Mouse (Mus musculus): ENCODE data around the gene Rbm43. TPM values are rescaled to one million over a fixed set of nuclear protein-coding genes. Genes with fewer than 3 reads are reported as not detected.
"Not testable (repeated sequence)": the region's sequence is repeated elsewhere in the genome, so short reads cannot be mapped to it uniquely, and the experiment has no call there.

Rbm43 gene
- polyA plus RNA-seq, 1 experiment from 2014 or later, result 6.7 TPM

DNA sequence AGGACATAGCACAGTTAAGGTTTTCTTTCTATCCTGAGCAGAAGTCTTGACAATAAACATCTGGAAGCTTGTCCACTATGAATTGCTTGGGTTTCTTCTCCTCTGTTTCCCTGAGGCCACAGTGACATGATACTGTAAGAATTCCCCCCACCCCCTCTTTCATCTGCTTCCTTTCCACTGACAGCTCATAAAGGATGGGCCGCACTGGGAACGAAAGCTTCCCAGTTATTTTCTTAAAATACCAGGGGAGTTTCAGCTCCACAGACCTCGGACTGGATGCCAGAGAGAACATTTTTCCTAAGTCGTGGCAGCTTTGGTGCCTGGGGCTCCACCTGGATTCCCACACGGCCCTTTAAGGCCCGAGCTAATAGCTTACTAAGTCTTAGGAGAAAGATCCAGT is 22.2 kb downstream of the Rbm43 start:
- ATAC-seq (ENCODE audit: low FRiP score), result no peak
- Histone ChIP-seq H3K4me1 (no peaks in the 10 kb centered on the region), H3K27ac (replicated peaks) (no peak overlapping the region), H3K9me3 (replicated peaks) (no peaks in the 10 kb centered on the region), H3K36me3 (no peaks in the 10 kb centered on the region), H3K4me3 (replicated peaks) (no peak overlapping the region), H3K27me3 (replicated peaks) (no peaks in the 10 kb centered on the region), H3K9ac (replicated peaks) (no peak overlapping the region), H3K4me2 (no peak overlapping the region)
- 53% methylated on average over 6 of the region's 6 CpGs for WGBS

DNA sequence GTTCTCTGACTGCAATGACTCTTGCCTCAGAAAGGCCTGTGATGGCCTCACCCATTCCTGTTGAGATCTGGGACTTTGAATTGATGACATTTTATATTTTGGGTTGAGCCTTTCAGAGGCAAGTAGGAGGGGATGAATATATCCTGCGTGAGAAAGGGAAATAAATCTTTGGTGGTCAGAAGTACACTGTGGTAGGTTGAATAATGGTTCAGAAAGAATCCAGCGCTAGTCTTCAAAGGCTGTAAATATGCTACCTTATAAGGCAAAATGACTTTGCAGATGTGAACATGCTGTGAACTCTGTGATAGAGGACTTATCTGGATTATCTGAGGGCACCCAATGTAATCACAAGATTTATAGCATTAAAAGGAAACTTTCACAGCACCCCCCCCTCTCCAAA is 23.1 kb downstream of the Rbm43 start:
- Histone ChIP-seq H3K4me1 (no peaks in the 10 kb centered on the region), H3K27ac (replicated peaks) (no peak overlapping the region), H3K36me3 (no peaks in the 10 kb centered on the region), H3K9ac (replicated peaks) (no peak overlapping the region), H3K4me2 (no peak overlapping the region), H3K4me3 (replicated peaks) (no peak overlapping the region), H3K9me3 (replicated peaks) (no peaks in the 10 kb centered on the region), H3K27me3 (replicated peaks) (no peaks in the 10 kb centered on the region)
- WGBS, result 80% methylated on average over 2 of the region's 2 CpGs
- no peak for ATAC-seq (ENCODE audit: low FRiP score)

DNA sequence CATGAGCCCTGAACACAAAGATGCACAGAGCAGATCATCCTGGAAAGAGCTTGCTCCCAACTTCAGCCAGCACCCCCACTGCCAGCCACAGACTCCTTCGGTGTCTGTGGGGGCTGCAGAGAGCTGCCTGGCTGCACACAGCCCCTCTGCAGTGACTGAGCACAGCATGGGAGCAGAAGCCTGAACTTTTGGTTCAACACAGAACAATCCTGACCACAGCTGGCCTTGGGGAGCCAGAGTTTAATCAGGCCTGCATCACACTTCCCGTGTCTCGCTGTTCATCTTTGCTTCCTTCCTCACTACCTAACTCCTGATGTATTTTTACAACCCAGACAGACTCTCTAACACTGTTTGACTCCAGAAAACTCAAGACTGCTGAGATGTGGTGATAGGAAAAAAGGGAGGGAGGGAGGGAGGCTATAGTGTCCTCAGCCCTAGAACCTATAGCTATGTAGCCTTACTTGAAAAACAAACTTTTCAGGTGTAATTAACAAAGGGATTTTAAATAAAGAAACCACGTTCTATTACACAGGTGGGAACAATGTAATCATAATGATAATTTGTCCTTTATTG is 27.3 kb downstream of the Rbm43 start:
- H3K27me3 ChIP-seq (replicated peaks), result no peaks in the 10 kb centered on the region
- no peak overlapping the region for H3K4me2 ChIP-seq
- ATAC-seq (ENCODE audit: low FRiP score), result no peak
- H3K9me3 ChIP-seq (replicated peaks), result no peaks in the 10 kb centered on the region
- no peaks in the 10 kb centered on the region for H3K36me3 ChIP-seq
- no peak overlapping the region for H3K4me3 ChIP-seq (replicated peaks)
- H3K27ac ChIP-seq (replicated peaks), result no peak overlapping the region
- H3K9ac ChIP-seq (replicated peaks), result no peak overlapping the region
- H3K4me1 ChIP-seq, result no peaks in the 10 kb centered on the region
- 74% methylated on average over 4 of the region's 4 CpGs for WGBS

DNA sequence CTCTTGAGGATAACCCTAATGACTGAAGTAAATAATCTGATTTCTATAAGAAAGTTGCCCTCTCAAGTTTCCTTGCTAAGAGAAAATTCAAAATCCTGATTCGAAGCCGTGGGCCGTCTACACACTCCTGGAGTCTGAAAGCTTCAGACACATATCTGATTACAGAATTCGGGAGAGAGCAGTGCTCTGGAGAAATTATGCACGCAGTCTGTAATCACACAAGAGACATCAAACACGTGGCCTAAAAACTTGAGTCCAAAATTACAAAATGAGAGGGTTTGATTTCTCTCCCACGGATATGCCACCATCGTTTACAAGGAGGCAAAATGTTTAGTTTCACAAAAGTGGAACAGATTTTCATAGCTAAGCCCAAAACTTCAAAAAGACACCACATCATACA is 29.3 kb downstream of the Rbm43 start:
- 86% methylated on average over 8 of the region's 8 CpGs for WGBS
- H3K4me2 ChIP-seq, result no peak overlapping the region
- ATAC-seq (ENCODE audit: low FRiP score), result no peak
- H3K27ac ChIP-seq (replicated peaks), result no peak overlapping the region
- no peak overlapping the region for H3K9ac ChIP-seq (replicated peaks)
- no peaks in the 10 kb centered on the region for H3K4me1 ChIP-seq
- no peak overlapping the region for H3K4me3 ChIP-seq (replicated peaks)
- no peaks in the 10 kb centered on the region for H3K27me3 ChIP-seq (replicated peaks)
- no peaks in the 10 kb centered on the region for H3K36me3 ChIP-seq
- no peaks in the 10 kb centered on the region for H3K9me3 ChIP-seq (replicated peaks)

DNA sequence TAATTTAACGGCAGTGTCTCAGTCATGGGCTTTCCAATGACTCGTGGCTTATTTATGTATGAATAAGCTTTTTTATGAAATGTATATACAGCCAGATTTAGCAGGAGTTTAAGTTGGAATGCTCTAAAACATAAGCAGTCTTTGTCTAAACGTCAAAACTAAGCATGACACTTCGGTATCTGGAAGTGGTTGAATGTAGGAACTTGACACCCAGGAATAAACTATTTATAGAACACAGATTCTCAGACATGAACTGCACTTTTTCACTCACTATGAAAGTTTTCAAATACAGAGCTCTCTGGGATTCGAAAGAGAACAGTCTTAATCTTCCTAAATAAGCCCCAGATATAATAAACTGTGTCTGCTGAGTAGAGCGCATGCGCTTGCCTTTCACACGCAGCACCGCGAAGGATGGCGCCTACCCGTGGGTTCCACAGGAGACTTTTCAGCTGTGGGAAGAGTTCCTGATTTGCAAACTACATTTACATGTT is 42.5 kb downstream of the Rbm43 start:
- H3K27ac ChIP-seq (replicated peaks), result no peak overlapping the region
- 89% methylated on average over 12 of the region's 12 CpGs for WGBS
- no peak overlapping the region for H3K4me2 ChIP-seq
- H3K9me3 ChIP-seq (replicated peaks), result no peaks in the 10 kb centered on the region
- no peak for ATAC-seq (ENCODE audit: low FRiP score)
- no peaks in the 10 kb centered on the region for H3K36me3 ChIP-seq
- no peaks in the 10 kb centered on the region for H3K27me3 ChIP-seq (replicated peaks)
- H3K9ac ChIP-seq (replicated peaks), result no peak overlapping the region
- no peak overlapping the region for H3K4me3 ChIP-seq (replicated peaks)
- H3K4me1 ChIP-seq, result no peaks in the 10 kb centered on the region

DNA sequence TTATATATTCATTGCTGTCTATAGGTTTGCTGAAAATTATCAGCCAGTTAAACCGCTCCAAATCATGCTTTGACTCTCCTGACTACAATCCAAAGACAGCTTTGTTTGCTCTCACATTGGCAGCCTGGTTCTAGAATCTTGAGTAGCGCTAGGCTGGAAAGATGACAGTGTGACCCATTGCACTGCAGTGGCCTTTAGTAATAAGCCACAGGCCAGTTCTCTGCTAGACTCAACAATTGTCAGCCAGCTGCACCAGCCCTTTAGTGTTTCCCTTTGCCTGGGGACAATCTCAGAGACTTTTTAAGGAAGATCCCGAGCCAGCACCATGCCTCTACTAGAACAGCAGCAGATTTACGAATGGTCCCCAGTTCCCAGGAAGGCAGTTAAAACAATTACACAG is 44.0 kb downstream of the Rbm43 start:
- H3K4me1 ChIP-seq, result no peaks in the 10 kb centered on the region
- 68% methylated on average over 4 of the region's 4 CpGs for WGBS

DNA sequence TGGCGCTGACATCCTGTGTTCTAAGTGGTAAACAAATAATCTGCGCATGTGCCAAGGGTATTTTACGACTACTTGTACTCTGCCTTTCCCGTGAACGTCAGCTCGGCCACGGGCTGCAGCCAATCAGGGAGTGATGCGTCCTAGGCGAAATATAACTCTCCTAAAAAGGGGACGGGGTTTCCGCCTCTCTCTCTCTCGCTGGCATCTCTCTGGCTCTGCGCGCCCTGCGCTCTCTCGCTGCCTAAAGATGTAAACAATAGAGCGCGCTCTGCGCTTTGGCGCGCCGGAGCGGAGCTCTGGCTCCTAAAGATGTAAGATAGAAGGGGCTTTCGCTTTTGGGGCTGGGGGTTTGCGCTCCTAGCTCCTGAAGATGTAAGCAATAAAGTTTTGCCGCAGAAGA is 44.8 kb downstream of the Rbm43 start:
- WGBS, result 99% methylated on average over 15 of the region's 26 CpGs

More for the DNA sequence above, 44.0 kb downstream of the Rbm43 start:
- Histone ChIP-seq H3K27ac (replicated peaks) (no peak overlapping the region), H3K9ac (replicated peaks) (no peak overlapping the region), H3K27me3 (replicated peaks) (no peaks in the 10 kb centered on the region), H3K36me3 (no peaks in the 10 kb centered on the region), H3K4me2 (no peak overlapping the region), H3K9me3 (replicated peaks) (no peaks in the 10 kb centered on the region; the same call in 1 of the 2 replicates), H3K4me3 (replicated peaks) (no peak overlapping the region)
- no peak for ATAC-seq (ENCODE audit: low FRiP score)

DNA sequence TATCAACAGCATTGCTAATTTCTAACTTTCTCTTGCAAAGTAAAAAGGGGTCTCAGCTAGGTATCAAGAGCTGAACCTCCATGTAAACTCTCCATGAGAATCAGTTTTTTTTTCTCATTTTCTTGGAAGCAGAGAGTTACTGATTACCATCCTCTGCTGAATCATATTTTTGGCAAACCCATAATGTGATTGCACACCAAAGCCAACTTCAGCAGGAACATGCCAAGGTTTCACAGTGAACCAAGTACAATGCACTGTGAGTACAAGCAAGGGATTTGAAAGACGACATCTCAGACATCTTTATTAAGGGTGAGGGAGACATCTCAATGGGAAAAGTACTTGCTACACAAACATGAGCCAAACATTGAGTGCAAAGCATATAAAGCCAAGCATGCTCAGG is 54.8 kb downstream of the Rbm43 start:
- 86% methylated on average over 1 of the region's 1 CpGs for WGBS
- Histone ChIP-seq H3K9me3 (replicated peaks) (no peaks in the 10 kb centered on the region), H3K4me1 (no peaks in the 10 kb centered on the region), H3K4me3 (replicated peaks) (no peak overlapping the region), H3K27ac (replicated peaks) (no peak overlapping the region), H3K4me2 (no peak overlapping the region), H3K36me3 (no peaks in the 10 kb centered on the region), H3K27me3 (replicated peaks) (no peaks in the 10 kb centered on the region), H3K9ac (replicated peaks) (no peak overlapping the region)
- ATAC-seq (ENCODE audit: low FRiP score), result no peak

More for the DNA sequence above, 44.8 kb downstream of the Rbm43 start:
- H3K4me2 ChIP-seq; H3K36me3 ChIP-seq; H3K27ac ChIP-seq (replicated peaks); H3K9me3 ChIP-seq (replicated peaks); H3K4me3 ChIP-seq (replicated peaks); ATAC-seq (ENCODE audit: low FRiP score); H3K27me3 ChIP-seq (replicated peaks); H3K9ac ChIP-seq (replicated peaks); H3K4me1 ChIP-seq: not testable (repeated sequence)

Other genes with a start within 250 kb of the Rbm43 start
- gene Nmi, start 38.3 kb upstream of the Rbm43 start, polyA plus RNA-seq (2015; fragmentation: Nextera tagmentation; extraction: Ambion mirVana), result 4.3 and 14.8 TPM in 2 replicates
- 3.6 and 4.2 TPM in 2 replicates for gene Tnfaip6, start 102.8 kb upstream of the Rbm43 start, polyA plus RNA-seq (2015; fragmentation: Nextera tagmentation; extraction: Ambion mirVana)
- gene Rif1, start 137.7 kb upstream of the Rbm43 start, polyA plus RNA-seq (2015; fragmentation: Nextera tagmentation; extraction: Ambion mirVana), result 17.6 and 20.4 TPM in 2 replicates

Measured in neural tube, embryonic 15.5 days (tissue).